Mouse (Mus musculus) hindbrain, embryonic 12.5 days (tissue): ENCODE results near the gene Alppl2. TPM values are rescaled to one million over a fixed set of nuclear protein-coding genes. Genes with fewer than 3 reads are reported as not detected.
A peak's percentile ranks its signal among the peaks of the same experiment; 100 is the strongest.

Experiments used
- ATAC-seq: fragments of 200-750 bp; cut with Nextera tagmentation; 2 replicates; pipeline ENCODE4 v1.8.0; 2017; ENCODE audit warnings: moderate TSS enrichment; ENCODE audit not compliant: low FRiP score
- H3K27ac ChIP-seq: fragments of 300-500 bp; sonication (generic); 2 replicates; pipeline ENCODE4 v1.5.1; 2016; ENCODE audit warnings: mild to moderate bottlenecking
- H3K27me3 ChIP-seq: fragments of 300-500 bp; sonication (generic); 2 replicates; pipeline ENCODE4 v1.6.1; 2016; ENCODE audit warnings: mild to moderate bottlenecking
- H3K36me3 ChIP-seq: fragments of 300-500 bp; sonication (generic); 2 replicates; pipeline ENCODE4 v1.6.1; 2016; ENCODE audit warnings: mild to moderate bottlenecking
- H3K4me1 ChIP-seq: fragments of 300-500 bp; sonication (generic); 2 replicates; pipeline ENCODE4 v1.6.1; 2016
- H3K4me2 ChIP-seq: fragments of 300-500 bp; sonication (generic); replicated peaks from 2 replicates; pipeline ENCODE4 v1.6.1; 2016; ENCODE audit warnings: mild to moderate bottlenecking
- H3K4me3 ChIP-seq: fragments of 300-500 bp; sonication (generic); 2 replicates; pipeline ENCODE4 v1.5.1; 2016; ENCODE audit warnings: mild to moderate bottlenecking
- H3K9ac ChIP-seq: fragments of 300-500 bp; sonication (generic); 2 replicates; pipeline ENCODE4 v1.6.1; 2016; ENCODE audit warnings: mild to moderate bottlenecking, moderate library complexity
- H3K9me3 ChIP-seq: fragments of 300-500 bp; sonication (generic); replicated peaks from 2 replicates; pipeline ENCODE4 v1.6.1; 2016; ENCODE audit warnings: mild to moderate bottlenecking
- WGBS: fragments of 180-500 bp; shearing (Covaris S2); methylation state at CpG from one replicate; pipeline ENCODE4 v1.1.7; 2016; 5-methylcytosine and 5-hydroxymethylcytosine counted together
- polyA plus RNA-seq: library from polyadenylated mRNA; unstranded; fragments of >200 nt; fragmentation: Nextera tagmentation; extraction: Ambion mirVana; gene quantifications from 2 replicates; pipeline ENCODE4 v1.2.1, GENCODE M21; 2016

The Alppl2 gene
- polyA plus RNA-seq, 1 experiment from 2014 or later: not detected

DNA sequence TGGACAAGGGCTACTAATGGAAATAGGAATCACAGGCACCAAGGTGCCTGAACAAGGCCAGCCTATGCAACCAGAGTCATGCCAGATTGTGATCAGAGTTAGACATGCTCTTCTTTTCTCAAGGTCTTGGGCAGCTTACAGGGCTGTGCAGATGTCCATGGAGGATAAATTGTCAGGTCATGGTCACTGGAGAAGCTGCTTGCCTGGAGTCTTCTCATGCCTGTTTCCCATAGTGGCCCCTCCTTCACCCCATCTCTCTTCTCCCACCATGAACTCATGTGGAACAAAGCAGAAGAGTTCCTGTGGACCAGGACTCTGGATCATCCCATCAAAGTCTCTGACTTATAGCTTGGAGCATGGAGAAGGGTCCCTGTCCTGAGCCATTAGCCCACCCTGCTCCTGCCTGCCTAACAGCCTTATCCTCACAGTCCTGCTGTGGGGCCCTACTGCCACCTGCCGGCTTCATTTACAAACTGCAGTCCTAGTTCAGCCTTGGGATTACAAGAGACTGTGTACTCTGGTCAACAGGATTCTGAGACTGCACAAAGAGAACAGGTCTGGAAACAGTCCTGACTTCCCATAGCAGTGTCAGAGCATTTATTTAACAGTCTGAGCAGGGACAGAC, 47.8 kb downstream of the Alppl2 start:
- H3K4me3 ChIP-seq: no peak overlapping the region
- H3K4me1 ChIP-seq: peaks cover 2% of the 10 kb centered on the region; the same call in 1 of the 2 replicates
- no peak overlapping the region for H3K9ac ChIP-seq
- peaks cover 17% of the 10 kb centered on the region for H3K36me3 ChIP-seq
- no peaks in the 10 kb centered on the region for H3K9me3 ChIP-seq
- no peak overlapping the region for H3K27ac ChIP-seq
- no peaks in the 10 kb centered on the region for H3K27me3 ChIP-seq
- peak; percentile 62 for ATAC-seq
- 0% methylated on average over 1 of the region's 1 CpGs for WGBS
- H3K4me2 ChIP-seq: no peak overlapping the region

DNA sequence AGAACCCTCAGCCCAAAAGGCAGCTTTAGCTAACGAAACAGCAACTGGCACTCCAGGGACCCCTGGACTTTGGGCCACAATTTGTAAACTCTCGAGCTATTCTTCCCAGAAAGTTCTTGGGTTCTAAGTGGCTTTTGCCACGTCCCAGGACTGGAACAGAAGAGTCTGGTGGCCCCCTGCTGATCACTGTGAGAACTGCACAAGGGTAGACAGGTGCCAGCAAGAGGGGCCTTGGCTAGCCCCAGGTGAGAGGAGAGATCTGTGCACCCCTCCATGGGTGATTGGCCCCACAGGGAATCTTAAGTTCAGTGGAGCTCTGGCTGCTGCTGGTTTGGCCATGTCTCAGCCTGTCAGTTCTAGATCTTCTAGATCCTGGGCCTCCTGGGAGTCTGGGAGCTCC, 48.6 kb downstream of the Alppl2 start:
- H3K9me3 ChIP-seq: no peaks in the 10 kb centered on the region

DNA sequence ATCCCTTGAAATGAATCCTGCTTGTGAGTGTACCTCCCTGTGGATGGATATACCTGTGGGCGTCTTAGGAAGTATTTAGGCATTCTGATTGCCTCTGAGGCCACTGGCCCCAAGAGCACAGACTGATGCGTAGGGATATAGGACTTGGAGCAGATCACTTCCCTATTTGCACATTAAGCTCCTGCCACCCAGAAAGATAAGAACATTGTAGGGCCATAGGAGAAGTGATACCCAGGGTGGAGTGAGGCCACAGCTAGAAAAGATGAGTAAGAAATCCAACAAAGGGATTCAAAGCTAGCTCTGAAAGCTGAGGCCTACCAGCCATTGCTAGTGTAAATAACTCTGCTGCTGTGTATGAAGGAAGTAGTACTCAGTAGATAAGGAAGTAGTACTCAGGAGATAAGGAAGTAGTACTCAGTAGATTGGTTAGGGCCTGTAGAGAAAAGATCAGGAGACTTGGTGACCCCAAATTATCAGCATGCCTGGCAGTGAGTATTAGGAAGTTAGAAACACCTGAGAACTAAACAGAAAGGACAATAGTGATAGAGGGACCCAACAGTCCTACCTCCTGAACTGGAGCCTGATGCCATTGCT, 51.2 kb downstream of the Alppl2 start:
- Histone ChIP-seq H3K9ac (no peak overlapping the region), H3K27ac (no peak overlapping the region), H3K27me3 (no peaks in the 10 kb centered on the region), H3K9me3 (no peaks in the 10 kb centered on the region), H3K4me1 (peaks cover 23% of the 10 kb centered on the region), H3K4me3 (no peak overlapping the region), H3K36me3 (no peaks in the 10 kb centered on the region), H3K4me2 (no peak overlapping the region)
- WGBS: 92% methylated on average over 2 of the region's 2 CpGs
- ATAC-seq: no peak

More for the DNA sequence above, 48.6 kb downstream of the Alppl2 start:
- Histone ChIP-seq H3K4me1 (peaks cover 8% of the 10 kb centered on the region), H3K4me2 (no peak overlapping the region), H3K27me3 (no peaks in the 10 kb centered on the region), H3K9ac (no peak overlapping the region), H3K27ac (no peak overlapping the region), H3K36me3 (peaks cover 13% of the 10 kb centered on the region), H3K4me3 (no peak overlapping the region)
- WGBS: 29% methylated on average over 3 of the region's 3 CpGs
- ATAC-seq: no peak

Other genes starting within 250 kb of the Alppl2 start
- not detected in 2 replicates for gene Alpi, start 11.7 kb upstream of the Alppl2 start, polyA plus RNA-seq
- gene Akp3, start 35.0 kb upstream of the Alppl2 start, polyA plus RNA-seq: not detected in 2 replicates
- 29.2 and 33.6 TPM in 2 replicates for gene Ecel1, start 66.6 kb upstream of the Alppl2 start, polyA plus RNA-seq
- gene Prss56, start 93.4 kb upstream of the Alppl2 start, polyA plus RNA-seq: 3.6 and 9.3 TPM in 2 replicates
- gene Chrnd, start 100.7 kb upstream of the Alppl2 start, polyA plus RNA-seq: 0.14 and 0.64 TPM in 2 replicates
- 0.90 and 3.0 TPM in 2 replicates for gene Chrng, start 114.7 kb upstream of the Alppl2 start, polyA plus RNA-seq
- gene Eif4e2, start 124.0 kb upstream of the Alppl2 start, polyA plus RNA-seq: 148 and 150 TPM in 2 replicates
- gene Efhd1, start 174.4 kb upstream of the Alppl2 start, polyA plus RNA-seq: 0.40 TPM in 2 replicates
- 66.4 and 68.0 TPM in 2 replicates for gene Gigyf2, start 237.1 kb upstream of the Alppl2 start, polyA plus RNA-seq